Mouse (Mus musculus) forebrain, embryonic 13.5 days (tissue): ENCODE measurements around the gene Sae1. TPM values are rescaled to one million over a fixed set of nuclear protein-coding genes. Genes with fewer than 3 reads are reported as not detected.

ENCODE experiments used
- ATAC-seq: fragments of 200-750 bp; cut with Nextera tagmentation; 2 replicates; pipeline ENCODE4 v1.8.0; 2017
- H3K27ac ChIP-seq: fragments of 300-500 bp; sonication (generic); 2 replicates; pipeline ENCODE4 v1.5.1; 2015; ENCODE audit warnings: inconsistent platforms, mild to moderate bottlenecking, moderate library complexity
- H3K27me3 ChIP-seq: fragments of 300-500 bp; sonication (generic); 2 replicates; pipeline ENCODE4 v1.6.1; 2015; ENCODE audit warnings: mild to moderate bottlenecking, inconsistent platforms
- H3K36me3 ChIP-seq: fragments of 300-500 bp; sonication (generic); 2 replicates; pipeline ENCODE4 v1.6.1; 2015; ENCODE audit warnings: mild to moderate bottlenecking, inconsistent platforms; ENCODE audit not compliant: poor library complexity, severe bottlenecking
- H3K4me1 ChIP-seq: fragments of 300-500 bp; sonication (generic); 2 replicates; pipeline ENCODE4 v1.6.1; 2015; ENCODE audit warnings: inconsistent platforms
- H3K4me2 ChIP-seq: fragments of 300-500 bp; sonication (generic); 2 replicates; pipeline ENCODE4 v1.6.1; 2015; ENCODE audit warnings: inconsistent platforms, mild to moderate bottlenecking, moderate library complexity
- H3K4me3 ChIP-seq: fragments of 300-500 bp; sonication (generic); 2 replicates; pipeline ENCODE4 v1.5.1; 2015; ENCODE audit warnings: mild to moderate bottlenecking, inconsistent platforms
- H3K9ac ChIP-seq: fragments of 300-500 bp; sonication (generic); 2 replicates; pipeline ENCODE4 v1.6.1; 2015; ENCODE audit warnings: mild to moderate bottlenecking, inconsistent platforms
- H3K9me3 ChIP-seq: fragments of 300-500 bp; sonication (generic); replicated peaks from 2 replicates; pipeline ENCODE4 v1.6.1; 2016; ENCODE audit warnings: inconsistent platforms
- WGBS: fragments of 180-500 bp; shearing (Covaris S2); methylation state at CpG from one replicate; pipeline ENCODE4 v1.1.7; 2015; 5-methylcytosine and 5-hydroxymethylcytosine counted together
- polyA plus RNA-seq: library from polyadenylated mRNA; unstranded; fragments of >200 nt; fragmentation: Nextera tagmentation; extraction: Ambion mirVana; gene quantifications from 2 replicates; pipeline ENCODE4 v1.2.1, GENCODE M21; 2015

The Sae1 gene
- polyA plus RNA-seq, 1 experiment from 2014 or later = 355 TPM

GRCm38 (mm10) chr7:16284001-16284400, 103.6 kb downstream of the Sae1 start:
- WGBS = 96% methylated on average over 8 of the region's 8 CpGs
- no peaks in the 10 kb centered on the region for H3K27me3 ChIP-seq
- H3K36me3 ChIP-seq = peaks cover 51% of the 10 kb centered on the region
- H3K9ac ChIP-seq = no peak overlapping the region
- no peak for ATAC-seq
- H3K4me3 ChIP-seq = no peak overlapping the region
- H3K27ac ChIP-seq = no peak overlapping the region
- H3K4me1 ChIP-seq = peaks cover 12% of the 10 kb centered on the region
- H3K4me2 ChIP-seq = no peak overlapping the region
- H3K9me3 ChIP-seq = no peaks in the 10 kb centered on the region

GRCm38 (mm10) chr7:16282334-16282733, 105.3 kb downstream of the Sae1 start:
- Histone ChIP-seq H3K9ac (no peak overlapping the region), H3K4me2 (no peak overlapping the region), H3K9me3 (no peaks in the 10 kb centered on the region), H3K4me1 (peaks cover 12% of the 10 kb centered on the region), H3K36me3 (peaks cover 67% of the 10 kb centered on the region), H3K27ac (no peak overlapping the region), H3K4me3 (no peak overlapping the region), H3K27me3 (no peaks in the 10 kb centered on the region)
- no peak for ATAC-seq
- WGBS = 86% methylated on average over 13 of the region's 13 CpGs

GRCm38 (mm10) chr7:16280721-16281120, 106.9 kb downstream of the Sae1 start:
- ATAC-seq = no peak
- H3K27ac ChIP-seq = no peak overlapping the region
- no peaks in the 10 kb centered on the region for H3K9me3 ChIP-seq
- peaks cover 83% of the 10 kb centered on the region for H3K36me3 ChIP-seq
- no peak overlapping the region for H3K9ac ChIP-seq
- H3K4me3 ChIP-seq = no peak overlapping the region
- no peaks in the 10 kb centered on the region for H3K27me3 ChIP-seq
- H3K4me2 ChIP-seq = no peak overlapping the region
- 92% methylated on average over 11 of the region's 11 CpGs for WGBS
- peaks cover 10% of the 10 kb centered on the region for H3K4me1 ChIP-seq

- ATAC-seq = no peak
- Histone ChIP-seq H3K9me3 (no peaks in the 10 kb centered on the region), H3K27ac (no peak overlapping the region), H3K4me1 (peaks cover 23% of the 10 kb centered on the region), H3K27me3 (no peaks in the 10 kb centered on the region), H3K9ac (peak overlapping the region; percentile 34; the same call in 1 of the 2 replicates), H3K4me2 (no peak overlapping the region), H3K4me3 (no peak overlapping the region), H3K36me3 (peaks cover 53% of the 10 kb centered on the region)
- WGBS = 89% methylated on average over 10 of the region's 10 CpGs
These were observed 112.4 kb downstream of the Sae1 start for GRCm38 (mm10) chr7:16274922-16275890.

- ATAC-seq = peak; percentile 78
- Histone ChIP-seq H3K4me1 (peaks cover 23% of the 10 kb centered on the region), H3K27ac (peak overlapping the region; percentile 93), H3K9ac (peak overlapping the region; percentile 63), H3K4me3 (peak overlapping the region; percentile 81), H3K27me3 (peaks cover 2% of the 10 kb centered on the region; the same call in 1 of the 2 replicates), H3K36me3 (peaks cover 40% of the 10 kb centered on the region), H3K9me3 (no peaks in the 10 kb centered on the region), H3K4me2 (peak overlapping the region; percentile 91)
- under 1% methylated on average over 18 of the region's 18 CpGs for whole genome bisulfite sequencing
These were observed 113.9 kb downstream of the Sae1 start for GRCm38 (mm10) chr7:16273766-16274140.

- Histone ChIP-seq H3K9me3 (no peaks in the 10 kb centered on the region), H3K36me3 (peaks cover 35% of the 10 kb centered on the region), H3K4me1 (peaks cover 23% of the 10 kb centered on the region), H3K4me3 (peak within 1 kb of the TSS; percentile 81), H3K27me3 (peaks cover 2% of the 10 kb centered on the region; the same call in 1 of the 2 replicates), H3K27ac (peak within 1 kb of the TSS; percentile 93), H3K9ac (peak within 1 kb of the TSS; percentile 87), H3K4me2 (peak within 1 kb of the TSS; percentile 91)
- peak; percentile 84 for ATAC-seq
- under 1% methylated on average over 36 of the region's 49 CpGs for WGBS
These were observed 114.4 kb downstream of the Sae1 start, which contains the start of gene Inafm1 for GRCm38 (mm10) chr7:16273081-16273765. Inafm1 (minus strand) TSS chr7:16273617.

- peaks cover 2% of the 10 kb centered on the region; the same call in 1 of the 2 replicates for H3K27me3 ChIP-seq
- H3K4me3 ChIP-seq = peak overlapping the region; percentile 81
- H3K4me1 ChIP-seq = peaks cover 23% of the 10 kb centered on the region
- H3K9ac ChIP-seq = peak overlapping the region; percentile 87
- peak overlapping the region; percentile 93 for H3K27ac ChIP-seq
- ATAC-seq = peak; percentile 81
- H3K4me2 ChIP-seq = peak overlapping the region; percentile 91
- H3K36me3 ChIP-seq = peaks cover 29% of the 10 kb centered on the region
- WGBS = 1% methylated on average over 43 of the region's 46 CpGs
- H3K9me3 ChIP-seq = no peaks in the 10 kb centered on the region
These were observed 114.9 kb downstream of the Sae1 start for GRCm38 (mm10) chr7:16272681-16273080.

GRCm38 (mm10) chr7:16271139-16271538, 116.5 kb downstream of the Sae1 start:
- Histone ChIP-seq H3K9me3 (peaks cover 1% of the 10 kb centered on the region; the same call in 1 of the 2 replicates), H3K4me1 (peaks cover 23% of the 10 kb centered on the region), H3K36me3 (peaks cover 14% of the 10 kb centered on the region), H3K9ac (no peak overlapping the region), H3K27ac (no peak overlapping the region), H3K27me3 (peaks cover 2% of the 10 kb centered on the region; the same call in 1 of the 2 replicates), H3K4me2 (peak overlapping the region; percentile 91; the same call in 1 of the 2 replicates), H3K4me3 (no peak overlapping the region)
- 83% methylated on average over 1 of the region's 1 CpGs for WGBS
- no peak for ATAC-seq

Other genes starting within 250 kb of the Sae1 start
- gene Meis3, start 212.7 kb downstream of the Sae1 start, polyA plus RNA-seq = 96.9 and 104 TPM in 2 replicates
- gene Dhx34, start 165.8 kb downstream of the Sae1 start, polyA plus RNA-seq = 13.7 and 17.1 TPM in 2 replicates
- gene C5ar2, start 143.7 kb downstream of the Sae1 start, polyA plus RNA-seq = 0.06 TPM in 1 of 2 replicates, not detected in the other
- 0.57 and 1.2 TPM in 2 replicates for gene C5ar1, start 128.3 kb downstream of the Sae1 start, polyA plus RNA-seq
- 14.0 and 15.5 TPM in 2 replicates for gene Inafm1, start 114.2 kb downstream of the Sae1 start, polyA plus RNA-seq
- gene Ccdc9, start 101.0 kb downstream of the Sae1 start, polyA plus RNA-seq = 25.2 and 32.2 TPM in 2 replicates
- gene Bbc3, start 79.4 kb downstream of the Sae1 start, polyA plus RNA-seq = 10.0 and 12.2 TPM in 2 replicates
- 19.5 and 20.5 TPM in 2 replicates for gene Zc3h4, start 13.1 kb upstream of the Sae1 start, polyA plus RNA-seq
- gene Tmem160, start 65.0 kb upstream of the Sae1 start, polyA plus RNA-seq = 55.7 and 56.4 TPM in 2 replicates
- 2.1 and 3.4 TPM in 2 replicates for gene Npas1, start 89.9 kb upstream of the Sae1 start, polyA plus RNA-seq
- gene Arhgap35, start 227.2 kb upstream of the Sae1 start, polyA plus RNA-seq = 29.1 and 34.1 TPM in 2 replicates